In the genomic region with DNA sequence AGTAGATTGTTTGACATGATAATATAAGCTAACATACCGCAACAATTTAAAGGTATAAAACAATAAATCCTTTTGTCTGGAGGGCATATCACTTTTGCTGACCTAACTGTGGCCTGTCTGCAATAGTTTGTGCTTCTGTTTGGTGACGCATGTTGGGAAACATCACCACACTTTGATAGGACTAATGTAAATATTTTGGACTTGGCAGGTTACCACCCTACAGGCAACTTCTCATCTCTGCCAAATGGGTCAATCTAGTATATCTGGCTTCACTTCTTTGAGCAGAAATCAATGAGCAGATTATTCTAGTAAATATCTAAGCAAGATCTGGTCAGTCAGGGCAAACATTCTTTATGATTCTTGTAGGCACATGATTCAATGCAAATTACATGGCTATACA, we compare ENCODE assay signal across 16 mouse cellular contexts.
"Had no signal": no experiment of that assay in that cellular context is flagged by ENCODE, and none has a peak within 500 bp of the region (broad histone marks: within the 10 kb centered on the region; RNA-seq: fewer than 3 reads in every experiment).

No protein-coding gene starts in this region.

- H3K9me3 ChIP-seq: neural tube, embryonic 13.5 days; neural tube, embryonic 15.5 days; stomach, embryonic 15.5 days had no signal

- H3K9ac ChIP-seq: neural tube, embryonic 13.5 days; neural tube, embryonic 15.5 days; stomach, embryonic 15.5 days had no signal

- H3K27ac ChIP-seq: neural tube, embryonic 13.5 days; neural tube, embryonic 15.5 days; stomach, embryonic 15.5 days; stomach, postnatal 0 days had no signal

- H3K4me1 ChIP-seq: neural tube, embryonic 13.5 days; neural tube, embryonic 15.5 days; stomach, embryonic 15.5 days had no signal

- H3K4me2 ChIP-seq: neural tube, embryonic 13.5 days; neural tube, embryonic 15.5 days; stomach, embryonic 15.5 days had no signal

- DNase-seq: retina, postnatal 1 day; right cerebral cortex, adult 18-20 months; right cerebral cortex, postnatal 14 days; right cerebral cortex, postnatal 25 days; right cerebral cortex, postnatal 4 days; spleen, adult 18-20 months; thymus, adult 18-20 months; thymus, adult 2 months; thymus, postnatal 14 days; thymus, postnatal 25 days; thymus, postnatal 36 days; thymus, postnatal 4 days had no signal

- H3K4me3 ChIP-seq: neural tube, embryonic 13.5 days; neural tube, embryonic 15.5 days; stomach, embryonic 15.5 days had no signal

- H3K27me3 ChIP-seq: neural tube, embryonic 13.5 days; neural tube, embryonic 15.5 days; stomach, embryonic 15.5 days had no signal

- H3K36me3 ChIP-seq: neural tube, embryonic 13.5 days; neural tube, embryonic 15.5 days; stomach, embryonic 15.5 days had no signal
